Mouse (Mus musculus) thymus, adult 2 months (tissue): ENCODE measurements at regions not wholly inside any gene's neighbourhood (a gene's known extent, or its start where the extent isn't known, plus 50 kb on each side); places are given as distances from the start of the nearest gene placed in this dataset.
"Not testable (repeated sequence)": the region's sequence is repeated elsewhere in the genome, so short reads cannot be mapped to it uniquely, and the experiment has no call there.

Source experiments
- CTCF ChIP-seq: fragments of 200-500 bp; IDR thresholded peaks from 2 replicates; pipeline ENCODE4 v1.5.1; 2012; ENCODE audit warnings: mild to moderate bottlenecking, control low read depth, low read length, moderate library complexity, borderline replicate concordance; ENCODE audit not compliant: control insufficient read depth, poor library complexity, insufficient read depth; ENCODE audit errors: extremely low read depth
- POLR2A ChIP-seq: fragments of 200-500 bp; IDR thresholded peaks from 2 replicates; pipeline ENCODE4 v1.6.1; 2012; ENCODE audit warnings: mild to moderate bottlenecking, low read length, control low read depth, moderate library complexity; ENCODE audit not compliant: control insufficient read depth, poor library complexity, insufficient read depth; ENCODE audit errors: extremely low read depth

GRCm38 (mm10) chr8:20027956-20028355, 124.8 kb downstream of the Gm31371 start:
- not testable (repeated sequence) for TF ChIP-seq CTCF, POLR2A
